Mouse (Mus musculus) MEL (cell line): ENCODE data around the gene Ino80b. TPM values are rescaled to one million over a fixed set of nuclear protein-coding genes. Genes with fewer than 3 reads are reported as not detected.

Experiments used
- DNase-seq: peaks from one replicate; pipeline ENCODE4 v3.0.0; 2011; ENCODE audit warnings: low read depth, low spot score
- H3K27ac ChIP-seq: 2 replicates; pipeline ENCODE4 v1.5.1; 2012; ENCODE audit warnings: low read depth, mild to moderate bottlenecking, control low read depth, low read length, moderate library complexity; ENCODE audit not compliant: control insufficient read depth
- H3K27me3 ChIP-seq, 2 experiments: fragments of 150-350 bp in 1 of 2; sonication (generic) in 1 of 2; 2 replicates each; pipeline ENCODE4 v1.6.1; 2012; ENCODE audit warnings: low read length in 2 of 2, mild to moderate bottlenecking in 2 of 2, improper control_type of control experiment in 1 of 2, moderate library complexity in 1 of 2; ENCODE audit not compliant: insufficient read depth in 2 of 2, control insufficient read depth in 1 of 2
- H3K36me3 ChIP-seq, 2 experiments: 2 replicates each; pipeline ENCODE4 v1.6.1; 2012 to 2014; ENCODE audit warnings: low read length in 2 of 2, improper control_type of control experiment in 1 of 2, inconsistent platforms in 1 of 2, mild to moderate bottlenecking in 1 of 2; ENCODE audit not compliant: insufficient read depth in 2 of 2, control insufficient read depth in 1 of 2
- H3K4me1 ChIP-seq, 2 experiments: fragments of 150-350 bp in 1 of 2; sonication (generic) in 1 of 2; 2 replicates each; pipeline ENCODE4 v1.6.1; 2012; ENCODE audit warnings: low read length in 2 of 2, improper control_type of control experiment in 1 of 2, mild to moderate bottlenecking in 1 of 2; ENCODE audit not compliant: insufficient read depth in 2 of 2, control insufficient read depth in 1 of 2
- H3K4me3 ChIP-seq, 2 experiments: fragments of 150-350 bp in 1 of 2; sonication (generic) in 1 of 2; 2 replicates each; pipeline ENCODE4 v1.5.1; 2012; ENCODE audit warnings: low read depth in 2 of 2, low read length in 2 of 2, mild to moderate bottlenecking in 2 of 2, moderate library complexity in 2 of 2, control low read depth in 1 of 2, improper control_type of control experiment in 1 of 2; ENCODE audit not compliant: control insufficient read depth in 1 of 2, insufficient read depth in 1 of 2
- H3K79me2 ChIP-seq: 2 replicates; pipeline ENCODE4 v1.6.1; 2012; ENCODE audit warnings: mild to moderate bottlenecking, low read length, moderate library complexity; ENCODE audit not compliant: control insufficient read depth, poor library complexity, insufficient read depth
- H3K9ac ChIP-seq: 2 replicates; pipeline ENCODE4 v1.6.1; 2012; ENCODE audit warnings: low read depth, mild to moderate bottlenecking, control low read depth, low read length, moderate library complexity; ENCODE audit not compliant: control insufficient read depth, poor library complexity, severe bottlenecking
- H3K9me3 ChIP-seq: fragments of 150-350 bp; sonication (generic); replicated peaks from 2 replicates; pipeline ENCODE4 v1.6.1; 2012; ENCODE audit warnings: mild to moderate bottlenecking, low read length, improper control_type of control experiment, moderate library complexity; ENCODE audit not compliant: insufficient read depth
- BHLHE40 ChIP-seq: IDR thresholded peaks from 2 replicates; pipeline ENCODE4 v1.6.1; 2012; ENCODE audit warnings: low read depth, mild to moderate bottlenecking, inconsistent platforms, low read length, improper control_type of control experiment, borderline replicate concordance
- CHD1 ChIP-seq: IDR thresholded peaks from 2 replicates; pipeline ENCODE4 v1.6.1; 2012; ENCODE audit warnings: low read depth, mild to moderate bottlenecking, inconsistent platforms, low read length, improper control_type of control experiment
- ELF1 ChIP-seq: IDR thresholded peaks from 2 replicates; pipeline ENCODE4 v1.6.1; 2014; ENCODE audit warnings: low read depth, mild to moderate bottlenecking, inconsistent platforms, low read length, improper control_type of control experiment, moderate library complexity
- EP300 ChIP-seq, 2 experiments: IDR thresholded peaks; 2 replicates each; pipeline ENCODE4 v1.6.1; 2011; ENCODE audit warnings: improper control_type of control experiment in 2 of 2, low read length in 2 of 2, low read depth in 1 of 2, mild to moderate bottlenecking in 1 of 2
- ETS1 ChIP-seq: IDR thresholded peaks from 2 replicates; pipeline ENCODE4 v1.6.1; 2012; ENCODE audit warnings: low read depth, mild to moderate bottlenecking, inconsistent platforms, low read length, improper control_type of control experiment, moderate library complexity
- GABPA ChIP-seq: IDR thresholded peaks from 2 replicates; pipeline ENCODE4 v1.6.1; 2012; ENCODE audit warnings: low read depth, mild to moderate bottlenecking, inconsistent platforms, low read length, improper control_type of control experiment, moderate library complexity
- GATA1 ChIP-seq: IDR thresholded peaks from 2 replicates; pipeline ENCODE4 v1.6.1; 2011; ENCODE audit warnings: low read depth, low read length, improper control_type of control experiment
- HCFC1 ChIP-seq: IDR thresholded peaks from 2 replicates; pipeline ENCODE4 v1.6.1; 2012; ENCODE audit warnings: low read depth, mild to moderate bottlenecking, inconsistent platforms, low read length, improper control_type of control experiment, moderate library complexity
- JUND ChIP-seq: IDR thresholded peaks from 2 replicates; pipeline ENCODE4 v1.6.1; 2011; ENCODE audit warnings: low read depth, mild to moderate bottlenecking, improper control_type of control experiment, low read length
- KAT2A ChIP-seq: conservative IDR thresholded peaks from 2 replicates; pipeline ENCODE4 v1.6.1; 2012; ENCODE audit warnings: low read depth, low read length, improper control_type of control experiment, inconsistent platforms
- MAFK ChIP-seq: IDR thresholded peaks from 2 replicates; pipeline ENCODE4 v1.6.1; 2011; ENCODE audit warnings: low read depth, mild to moderate bottlenecking, low read length, improper control_type of control experiment, borderline replicate concordance
- MAX ChIP-seq: IDR thresholded peaks from 2 replicates; pipeline ENCODE4 v1.6.1; 2011; ENCODE audit warnings: low read length, improper control_type of control experiment
- MAZ ChIP-seq: IDR thresholded peaks from 2 replicates; pipeline ENCODE4 v1.6.1; 2012; ENCODE audit warnings: low read depth, mild to moderate bottlenecking, inconsistent platforms, low read length, improper control_type of control experiment
- MEF2A ChIP-seq: IDR thresholded peaks from 2 replicates; pipeline ENCODE4 v1.6.1; 2014; ENCODE audit warnings: low read depth, mild to moderate bottlenecking, inconsistent platforms, low read length, improper control_type of control experiment; ENCODE audit not compliant: poor library complexity, insufficient replicate concordance, severe bottlenecking; ENCODE audit errors: extremely low read depth
- MXI1 ChIP-seq: IDR thresholded peaks from 2 replicates; pipeline ENCODE4 v1.6.1; 2011; ENCODE audit warnings: mild to moderate bottlenecking, low read depth, low read length, improper control_type of control experiment
- MYC ChIP-seq: IDR thresholded peaks from 2 replicates; pipeline ENCODE4 v1.6.1; 2011; ENCODE audit warnings: low read depth, mild to moderate bottlenecking, low read length, improper control_type of control experiment, moderate library complexity
- NELFE ChIP-seq: IDR thresholded peaks from 2 replicates; pipeline ENCODE4 v1.6.1; 2011; ENCODE audit warnings: low read depth, low read length, improper control_type of control experiment
- POLR2A ChIP-seq, 2 experiments: IDR thresholded peaks; 2 replicates each; pipeline ENCODE4 v1.6.1; 2011 to 2012; ENCODE audit warnings: low read length in 2 of 2, mild to moderate bottlenecking in 2 of 2, control low read depth in 1 of 2, improper control_type of control experiment in 1 of 2, low read depth in 1 of 2, moderate library complexity in 1 of 2; ENCODE audit not compliant: control insufficient read depth in 1 of 2, insufficient read depth in 1 of 2, poor library complexity in 1 of 2
- POLR2AphosphoS5 ChIP-seq: IDR thresholded peaks from 2 replicates; pipeline ENCODE4 v1.6.1; 2012; ENCODE audit warnings: low read depth, borderline replicate concordance, mild to moderate bottlenecking, inconsistent platforms, low read length, moderate library complexity, mixed read lengths
- RAD21 ChIP-seq: IDR thresholded peaks from 2 replicates; pipeline ENCODE4 v1.6.1; 2011; ENCODE audit warnings: mild to moderate bottlenecking, low read depth, low read length, improper control_type of control experiment
- RCOR1 ChIP-seq: IDR thresholded peaks from 2 replicates; pipeline ENCODE4 v1.6.1; 2012; ENCODE audit warnings: low read depth, mild to moderate bottlenecking, inconsistent platforms, low read length, improper control_type of control experiment
- SIN3A ChIP-seq: IDR thresholded peaks from 2 replicates; pipeline ENCODE4 v1.6.1; 2012; ENCODE audit warnings: low read length, improper control_type of control experiment, inconsistent platforms
- SMC3 ChIP-seq: IDR thresholded peaks from 2 replicates; pipeline ENCODE4 v1.6.1; 2011; ENCODE audit warnings: low read depth, low read length, improper control_type of control experiment
- TAL1 ChIP-seq: IDR thresholded peaks from 2 replicates; pipeline ENCODE4 v1.6.1; 2012; ENCODE audit warnings: mild to moderate bottlenecking, inconsistent platforms, low read length, moderate library complexity, mixed read lengths
- TCF12 ChIP-seq: IDR thresholded peaks from 2 replicates; pipeline ENCODE4 v1.6.1; 2014; ENCODE audit warnings: low read depth, mild to moderate bottlenecking, inconsistent platforms, low read length, improper control_type of control experiment, moderate library complexity
- ZC3H11A ChIP-seq: IDR thresholded peaks from 2 replicates; pipeline ENCODE4 v1.6.1; 2012; ENCODE audit warnings: low read depth, mild to moderate bottlenecking, inconsistent platforms, low read length, improper control_type of control experiment
- ZMIZ1 ChIP-seq: IDR thresholded peaks from 2 replicates; pipeline ENCODE4 v1.6.1; 2012; ENCODE audit warnings: low read depth, mild to moderate bottlenecking, inconsistent platforms, low read length, improper control_type of control experiment, moderate library complexity
- ZNF384 ChIP-seq: IDR thresholded peaks from 2 replicates; pipeline ENCODE4 v1.6.1; 2012; ENCODE audit warnings: low read depth, mild to moderate bottlenecking, inconsistent platforms, low read length, improper control_type of control experiment
- polyA plus RNA-seq, 2 experiments: library from polyadenylated mRNA; stranded (reverse) in 1 of 2; unstranded in 1 of 2; fragments of >175 nt in 1 of 2; fragments of >200 nt in 1 of 2; gene quantifications; 2 replicates each; pipeline versions ENCODE4 v1.2.1 to v1.2.4; 2012; ENCODE audit warnings: low replicate concordance in 2 of 2, low read depth in 1 of 2; ENCODE audit not compliant: insufficient read length in 2 of 2, insufficient read depth in 1 of 2, missing spikeins in 1 of 2
- total RNA-seq: library from RNA; depleted of rRNA; stranded (reverse); fragments of 300-350 nt; gene quantifications from 2 replicates; pipeline ENCODE4 v1.2.3, GENCODE M21; 2012

Ino80b gene
- total and polyA plus RNA-seq, 3 experiments: 30.6 to 40.9 TPM; not detected in 1

DNA sequence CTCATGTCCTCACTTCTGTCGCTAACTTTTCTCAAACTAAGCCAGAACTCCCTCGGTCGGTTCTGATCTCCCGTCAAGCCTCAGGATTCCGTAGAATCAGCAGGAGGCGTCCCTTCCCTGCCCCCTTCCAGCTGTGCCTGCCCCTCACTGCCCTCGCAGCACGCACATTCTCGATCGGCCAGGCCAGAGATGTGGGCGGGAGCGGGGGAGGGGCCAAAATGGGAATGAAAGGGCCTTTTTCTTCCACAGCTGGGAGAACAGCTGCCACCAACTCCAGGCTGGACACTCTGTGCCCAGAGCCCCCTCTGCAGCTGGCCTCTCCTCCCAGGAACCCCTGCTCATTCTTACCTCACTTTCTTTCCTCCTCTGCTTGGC lies 12.3 kb upstream of the Ino80b start:
- Histone ChIP-seq H3K27me3 (no peaks in the 10 kb centered on the region), H3K9me3 (no peaks in the 10 kb centered on the region), H3K79me2 (peaks cover 6% of the 10 kb centered on the region; the same call in 1 of the 2 replicates), H3K4me3 (peak overlapping the region; percentile 72 to 91), H3K36me3 (no peaks in the 10 kb centered on the region), H3K27ac (peak overlapping the region; percentile 55), H3K4me1 (peaks cover 0 to 10% of the 10 kb centered on the region in 2 experiments; a peak in 3 of 4 replicates), H3K9ac (peak overlapping the region; percentile 89)
- TF ChIP-seq HCFC1: no peak; the same call in 1 of the 2 replicates
- peak; percentile 30; the same call in 1 of the 2 replicates for TF ChIP-seq NELFE
- no peak for TF ChIP-seq JUND
- TF ChIP-seq ZMIZ1: no peak
- TF ChIP-seq SIN3A: peak; percentile 35; the same call in 1 of the 2 replicates
- peak; percentile 55; the same call in 1 of the 2 replicates for TF ChIP-seq MAZ
- TF ChIP-seq TCF12: 0 out of 2 replicates have a peak, but pooled peaks have one; percentile 8
- TF ChIP-seq ZC3H11A: no peak
- 0 out of 2 replicates have a peak, but pooled peaks have one; percentile 29 for TF ChIP-seq ETS1
- no peak for TF ChIP-seq TAL1
- TF ChIP-seq BHLHE40: no peak
- no peak for TF ChIP-seq GATA1
- peak; percentile 42; the same call in 1 of the 2 replicates for TF ChIP-seq MXI1
- no peak for TF ChIP-seq KAT2A
- TF ChIP-seq POLR2A (IDR thresholded peaks at IDR 0.05; ENCODE audit: control insufficient read depth in 1 of 2, insufficient read depth in 1 of 2, low read depth in 1 of 2, low read length in 2 of 2, poor library complexity in 1 of 2): peak; percentile 3 to 54; a peak in 1 of 4 replicates
- no peak for TF ChIP-seq MEF2A
- TF ChIP-seq GABPA: no peak
- no peak for TF ChIP-seq MAFK
- no peak; the same call in 1 of the 2 replicates for TF ChIP-seq MAX
- peak; percentile 76 for DNase-seq

- H3K9ac ChIP-seq: peak overlapping the region; percentile 89
- peak overlapping the region; percentile 72 to 91 for H3K4me3 ChIP-seq
- peaks cover 6% of the 10 kb centered on the region; the same call in 1 of the 2 replicates for H3K79me2 ChIP-seq
- H3K9me3 ChIP-seq: no peaks in the 10 kb centered on the region
- H3K36me3 ChIP-seq: no peaks in the 10 kb centered on the region
- peak overlapping the region; percentile 55 for H3K27ac ChIP-seq
- peak; percentile 65 for DNase-seq
- H3K27me3 ChIP-seq: no peaks in the 10 kb centered on the region
- H3K4me1 ChIP-seq: peaks cover 0 to 10% of the 10 kb centered on the region in 2 experiments; a peak in 3 of 4 replicates
- TF ChIP-seq GATA1 (no peak), ZMIZ1 (no peak), HCFC1 (peak; percentile 50; the same call in 1 of the 2 replicates), ZC3H11A (no peak), CHD1 (0 out of 2 replicates have a peak, but pooled peaks have one; percentile 68), ZNF384 (no peak), TCF12 (peak; percentile 20; the same call in 1 of the 2 replicates), ELF1 (no peak), MAZ (0 out of 2 replicates have a peak, but pooled peaks have one; percentile 42), ETS1 (0 out of 2 replicates have a peak, but pooled peaks have one; percentile 12), POLR2AphosphoS5 (no peak), MYC (no peak), MXI1 (no peak), SMC3 (no peak), EP300 (IDR thresholded peaks at IDR 0.05; ENCODE audit: low read depth in 1 of 2, low read length in 2 of 2) (no peak), NELFE (no peak), RAD21 (no peak), KAT2A (no peak), RCOR1 (no peak)
Observed at GRCm38 (mm10) chr6:83136881-83137575, 11.8 kb upstream of the Ino80b start.
